Mouse (Mus musculus): ENCODE data around the gene Cd2bp2. TPM values are rescaled to one million over a fixed set of nuclear protein-coding genes. Genes with fewer than 3 reads are reported as not detected.

Cd2bp2 gene
- polyA plus RNA-seq, 1 experiment from 2014 or later, result 14.0 TPM

DNA sequence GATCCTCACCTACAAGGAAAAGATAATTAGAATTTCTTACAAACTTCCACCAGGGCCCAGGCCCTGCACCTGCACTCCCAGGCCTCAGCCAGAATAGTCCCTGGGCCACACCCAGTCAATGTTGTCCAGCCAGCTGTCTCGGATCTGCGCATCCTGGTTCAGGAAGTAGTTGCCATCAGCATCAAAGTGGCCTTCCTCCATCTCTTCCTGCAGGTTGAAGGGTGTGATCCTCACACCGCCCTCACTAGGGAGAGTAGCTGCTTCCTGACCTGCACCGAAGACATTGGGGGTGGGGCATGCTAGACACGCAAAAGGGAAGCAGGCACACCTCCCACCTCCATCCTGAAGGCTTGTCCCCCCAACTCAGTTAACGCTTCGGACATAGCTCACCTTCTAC, 1.2 kb downstream of the Cd2bp2 start:
- TF ChIP-seq CTCF (IDR thresholded peaks at IDR 0.05; ENCODE audit: low read depth) (no peak), EP300 (IDR thresholded peaks at IDR 0.05; ENCODE audit: low read depth) (no peak)
- Histone ChIP-seq H3K4me2 (ENCODE audit: low read depth, low read length) (peak overlapping the region; percentile 78), H3K9ac (replicated peaks) (peak overlapping the region; percentile 77), H3K4me3 (ENCODE audit: low read depth, low read length) (peak overlapping the region; percentile 65), H3K9me3 (ENCODE audit: low read length) (no peaks in the 10 kb centered on the region), H3K27me3 (ENCODE audit: insufficient read depth, low read length) (no peaks in the 10 kb centered on the region), H3K36me3 (replicated peaks; ENCODE audit: insufficient read depth, low read length) (peaks cover 65% of the 10 kb centered on the region), H3K4me1 (ENCODE audit: insufficient read depth) (peaks cover 18% of the 10 kb centered on the region), H3K27ac (ENCODE audit: low read depth) (no peak overlapping the region)
- ATAC-seq (no peak), DNase-seq (no peak)
- 64% methylated on average over 7 of the region's 7 CpGs for WGBS (ENCODE audit: insufficient replicate concordance)

GRCm38 (mm10) chr7:127194011-127194632, 1.7 kb downstream of the Cd2bp2 start:
- Histone ChIP-seq H3K9ac (replicated peaks) (peak overlapping the region; percentile 77; the same call in 1 of the 2 replicates), H3K36me3 (replicated peaks; ENCODE audit: insufficient read depth, low read length) (peaks cover 60% of the 10 kb centered on the region)

DNA sequence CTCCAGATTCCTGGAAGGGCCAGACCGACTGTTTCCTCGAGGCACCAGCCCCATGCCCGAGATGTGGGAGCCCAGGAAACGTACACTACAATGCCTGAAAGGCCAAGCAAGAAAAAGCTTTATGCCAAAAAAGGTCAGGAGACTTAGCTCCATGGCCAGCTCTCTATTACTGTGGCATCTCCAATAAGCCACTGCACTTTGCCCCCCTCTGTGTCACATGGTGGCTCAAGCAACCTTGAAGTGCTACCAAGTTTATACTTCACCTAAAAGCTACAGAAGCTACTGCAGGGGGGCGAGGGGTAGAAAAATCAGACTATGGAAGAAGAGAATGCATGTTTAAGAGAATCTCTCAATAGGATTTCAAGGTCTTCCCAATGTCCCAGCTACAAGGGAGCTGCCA, 2.9 kb downstream of the Cd2bp2 start:
- Histone ChIP-seq H3K9me3 (ENCODE audit: low read length) (no peaks in the 10 kb centered on the region), H3K9ac (replicated peaks) (no peak overlapping the region), H3K4me3 (ENCODE audit: low read depth, low read length) (no peak overlapping the region), H3K4me1 (ENCODE audit: insufficient read depth) (peaks cover 18% of the 10 kb centered on the region), H3K4me2 (ENCODE audit: low read depth, low read length) (no peak overlapping the region), H3K27ac (ENCODE audit: low read depth) (no peak overlapping the region), H3K36me3 (replicated peaks; ENCODE audit: insufficient read depth, low read length) (peaks cover 49% of the 10 kb centered on the region), H3K27me3 (ENCODE audit: insufficient read depth, low read length) (no peaks in the 10 kb centered on the region)
- no peak for ATAC-seq
- TF ChIP-seq EP300 (IDR thresholded peaks at IDR 0.05; ENCODE audit: low read depth) (no peak), CTCF (IDR thresholded peaks at IDR 0.05; ENCODE audit: low read depth) (no peak)
- DNase-seq, result no peak
- 91% methylated on average over 5 of the region's 5 CpGs for WGBS (ENCODE audit: insufficient replicate concordance)

More at GRCm38 (mm10) chr7:127194011-127194632, 1.7 kb downstream of the Cd2bp2 start:
- TF ChIP-seq CTCF (IDR thresholded peaks at IDR 0.05; ENCODE audit: low read depth), result no peak
- no peak for TF ChIP-seq EP300 (IDR thresholded peaks at IDR 0.05; ENCODE audit: low read depth)
- Histone ChIP-seq H3K4me3 (ENCODE audit: low read depth, low read length) (0 out of 2 replicates have a peak overlapping the region, but pooled peaks have one; percentile 65), H3K4me1 (ENCODE audit: insufficient read depth) (peaks cover 18% of the 10 kb centered on the region), H3K27me3 (ENCODE audit: insufficient read depth, low read length) (no peaks in the 10 kb centered on the region), H3K27ac (ENCODE audit: low read depth) (no peak overlapping the region), H3K9me3 (ENCODE audit: low read length) (no peaks in the 10 kb centered on the region), H3K4me2 (ENCODE audit: low read depth, low read length) (peak overlapping the region; percentile 78; the same call in 1 of the 2 replicates)
- DNase-seq, result no peak
- ATAC-seq, result no peak
- 92% methylated on average over 17 of the region's 17 CpGs for WGBS (ENCODE audit: insufficient replicate concordance)

DNA sequence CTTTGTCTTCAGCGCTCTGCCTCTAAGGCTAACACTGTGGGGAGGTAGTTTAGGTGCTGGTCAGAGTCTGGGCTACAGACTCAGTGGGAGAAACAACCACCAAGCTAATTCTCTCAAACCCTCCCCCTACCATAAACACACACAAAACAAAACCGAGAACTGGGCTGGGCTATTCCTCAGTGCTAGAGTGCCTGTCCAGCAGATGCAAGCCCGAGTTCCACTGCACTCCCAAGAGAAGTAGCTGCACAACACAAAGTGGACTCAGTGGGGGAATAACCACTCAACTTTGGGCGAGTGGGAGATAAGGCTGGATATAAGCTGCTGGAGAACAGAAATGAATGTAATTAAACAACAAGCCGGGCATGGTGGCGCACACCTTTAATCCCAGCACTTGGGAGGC, 5.2 kb downstream of the Cd2bp2 start:
- Histone ChIP-seq H3K36me3 (replicated peaks; ENCODE audit: insufficient read depth, low read length) (peaks cover 39% of the 10 kb centered on the region), H3K4me3 (ENCODE audit: low read depth, low read length) (no peak overlapping the region), H3K27ac (ENCODE audit: low read depth) (no peak overlapping the region), H3K4me2 (ENCODE audit: low read depth, low read length) (no peak overlapping the region), H3K27me3 (ENCODE audit: insufficient read depth, low read length) (no peaks in the 10 kb centered on the region), H3K4me1 (ENCODE audit: insufficient read depth) (peaks cover 9% of the 10 kb centered on the region), H3K9ac (replicated peaks) (no peak overlapping the region), H3K9me3 (ENCODE audit: low read length) (no peaks in the 10 kb centered on the region)
- DNase-seq (no peak), ATAC-seq (no peak)
- no peak for TF ChIP-seq EP300 (IDR thresholded peaks at IDR 0.05; ENCODE audit: low read depth)
- no peak for TF ChIP-seq CTCF (IDR thresholded peaks at IDR 0.05; ENCODE audit: low read depth)
- WGBS (ENCODE audit: insufficient replicate concordance), result 80% methylated on average over 6 of the region's 6 CpGs

DNA sequence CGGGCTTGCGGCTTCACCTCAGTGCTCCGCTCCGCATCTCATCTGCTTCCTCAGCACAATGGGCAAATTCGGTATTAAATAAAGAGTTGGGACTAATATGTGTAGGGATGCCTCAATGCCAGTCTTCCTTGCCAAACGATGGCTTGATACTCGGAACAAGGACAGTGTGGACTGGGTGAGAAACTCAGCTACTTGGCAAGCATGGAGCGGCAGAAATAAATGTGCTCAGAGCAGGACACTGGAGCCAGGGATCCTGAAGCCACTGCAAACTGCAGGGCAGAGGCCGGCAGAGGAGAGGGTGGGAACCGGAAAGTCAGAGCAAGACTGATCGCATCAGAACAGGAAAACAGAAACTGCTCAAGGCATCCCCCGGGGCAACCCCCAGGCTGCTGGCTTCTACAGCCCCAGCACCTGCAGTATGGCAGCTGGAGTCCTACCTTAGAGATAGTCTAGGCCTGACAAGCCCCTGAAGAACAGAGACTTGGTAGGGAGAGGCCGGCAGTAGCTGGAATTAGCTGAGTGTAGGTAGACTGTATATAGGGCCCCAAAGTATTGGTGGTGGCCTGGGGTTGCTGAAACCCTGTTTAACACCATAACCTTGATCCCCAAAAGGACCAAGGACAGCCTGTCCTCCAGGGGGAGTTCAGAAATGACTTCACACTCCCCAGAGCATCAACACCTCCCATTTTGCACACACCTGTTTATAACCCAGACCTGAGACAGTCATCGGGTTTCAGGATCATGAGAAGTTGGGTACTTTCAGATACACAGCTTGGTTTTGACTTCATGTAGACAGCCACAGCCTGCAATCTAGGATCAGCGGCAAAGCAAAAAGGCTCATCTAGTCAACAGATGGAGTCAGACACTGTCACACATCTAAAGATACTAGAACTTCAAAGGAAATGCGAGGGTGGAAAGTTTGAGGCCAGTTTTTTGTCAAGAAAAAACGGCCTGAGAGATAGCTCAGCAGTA, 7.3 kb downstream of the Cd2bp2 start:
- H3K27ac ChIP-seq (ENCODE audit: low read depth), result no peak overlapping the region
- H3K4me3 ChIP-seq (ENCODE audit: low read depth, low read length), result no peak overlapping the region
- no peaks in the 10 kb centered on the region for H3K27me3 ChIP-seq (ENCODE audit: insufficient read depth, low read length)
- no peak overlapping the region for H3K9ac ChIP-seq (replicated peaks)
- no peak for ATAC-seq
- DNase-seq, result peak; percentile 22
- H3K36me3 ChIP-seq (replicated peaks; ENCODE audit: insufficient read depth, low read length), result peaks cover 25% of the 10 kb centered on the region
- TF ChIP-seq CTCF (IDR thresholded peaks at IDR 0.05; ENCODE audit: low read depth) (no peak), EP300 (IDR thresholded peaks at IDR 0.05; ENCODE audit: low read depth) (no peak)
- no peak overlapping the region for H3K4me2 ChIP-seq (ENCODE audit: low read depth, low read length)
- WGBS (ENCODE audit: insufficient replicate concordance), result 65% methylated on average over 17 of the region's 17 CpGs
- H3K4me1 ChIP-seq (ENCODE audit: insufficient read depth), result peaks cover 7% of the 10 kb centered on the region
- H3K9me3 ChIP-seq (ENCODE audit: low read length), result no peaks in the 10 kb centered on the region

DNA sequence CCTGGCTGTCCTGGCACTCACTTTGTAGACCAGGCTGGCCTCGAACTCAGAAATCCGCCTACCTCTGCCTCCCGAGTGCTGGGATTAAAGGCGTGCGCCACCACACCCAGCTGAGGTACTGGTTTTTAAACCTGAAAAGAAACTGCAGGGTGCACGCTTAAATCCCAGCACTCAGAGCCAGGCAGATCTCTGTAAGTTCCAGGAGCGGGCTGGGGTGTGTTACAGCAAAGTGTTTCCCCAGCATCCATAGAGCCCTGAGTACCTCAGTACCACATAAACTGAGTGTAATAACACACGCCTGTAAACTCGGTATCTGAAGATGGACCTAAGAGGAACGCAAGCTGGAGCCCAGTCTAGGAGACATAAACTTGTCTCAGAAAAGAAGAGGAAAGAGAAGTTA, 8.5 kb downstream of the Cd2bp2 start:
- no peak for ATAC-seq
- H3K27me3 ChIP-seq (ENCODE audit: insufficient read depth, low read length), result no peaks in the 10 kb centered on the region
- no peaks in the 10 kb centered on the region for H3K9me3 ChIP-seq (ENCODE audit: low read length)
- WGBS (ENCODE audit: insufficient replicate concordance), result 80% methylated on average over 10 of the region's 10 CpGs
- H3K27ac ChIP-seq (ENCODE audit: low read depth), result no peak overlapping the region
- peaks cover 12% of the 10 kb centered on the region for H3K4me1 ChIP-seq (ENCODE audit: insufficient read depth)
- no peak overlapping the region for H3K4me2 ChIP-seq (ENCODE audit: low read depth, low read length)
- peaks cover 12% of the 10 kb centered on the region for H3K36me3 ChIP-seq (replicated peaks; ENCODE audit: insufficient read depth, low read length)
- TF ChIP-seq EP300 (IDR thresholded peaks at IDR 0.05; ENCODE audit: low read depth) (no peak), CTCF (IDR thresholded peaks at IDR 0.05; ENCODE audit: low read depth) (no peak)
- DNase-seq, result no peak
- H3K4me3 ChIP-seq (ENCODE audit: low read depth, low read length), result no peak overlapping the region
- H3K9ac ChIP-seq (replicated peaks), result no peak overlapping the region

Data from liver, postnatal 0 days (tissue).